24 mouse cellular contexts compared by ENCODE assay signal in genomic region chr3:107964026-107964425, GRCm38 (mm10). TPM values are rescaled to one million over a fixed set of nuclear protein-coding genes. Genes with fewer than 3 reads are reported as not detected.
DNase-seq lines count a peak whose midpoint lies in the region; ATAC-seq and TF ChIP-seq lines count a peak whose summit lies in the region.
"Had no signal": no experiment of that assay in that cellular context is flagged by ENCODE, and none has a peak within 500 bp of the region (broad histone marks: within the 10 kb centered on the region; RNA-seq: fewer than 3 reads in every experiment).

No protein-coding gene starts in this region.

- TF ChIP-seq EP300 in stomach, postnatal 0 days (optimal IDR thresholded peaks at IDR 0.05): no peak

- no peaks in the 10 kb centered on the region for H3K36me3 ChIP-seq in hindbrain, embryonic 10.5 days
- H3K36me3 ChIP-seq in hindbrain, embryonic 11.5 days (ENCODE audit: control insufficient read depth, insufficient read depth, low read length): no peaks in the 10 kb centered on the region
- H3K36me3 ChIP-seq in macrophage (ENCODE audit: inconsistent target): no peaks in the 10 kb centered on the region
- no peaks in the 10 kb centered on the region for H3K36me3 ChIP-seq in stomach, postnatal 0 days (ENCODE audit: control insufficient read depth, insufficient read depth, low read length)
- H3K36me3 ChIP-seq: hindbrain, embryonic 15.5 days had no signal

- no peak overlapping the region for H3K4me3 ChIP-seq in hindbrain, embryonic 10.5 days
- H3K4me3 ChIP-seq in hindbrain, embryonic 11.5 days (ENCODE audit: low read depth, low read length): no peak overlapping the region
- H3K4me3 ChIP-seq in macrophage (ENCODE audit: inconsistent target): no peak overlapping the region
- no peak overlapping the region for H3K4me3 ChIP-seq in stomach, postnatal 0 days (ENCODE audit: low read depth, low read length)
- H3K4me3 ChIP-seq: hindbrain, embryonic 15.5 days had no signal

- H3K27me3 ChIP-seq in hindbrain, embryonic 10.5 days (ENCODE audit: insufficient read depth, poor library complexity, severe bottlenecking): no peaks in the 10 kb centered on the region
- no peaks in the 10 kb centered on the region for H3K27me3 ChIP-seq in hindbrain, embryonic 11.5 days (ENCODE audit: control insufficient read depth, insufficient read depth, low read length)
- H3K27me3 ChIP-seq in stomach, postnatal 0 days (ENCODE audit: control insufficient read depth, insufficient read depth, low read length): no peaks in the 10 kb centered on the region
- H3K27me3 ChIP-seq: hindbrain, embryonic 15.5 days had no signal

- no peaks in the 10 kb centered on the region for H3K9me3 ChIP-seq in hindbrain, embryonic 10.5 days
- no peaks in the 10 kb centered on the region for H3K9me3 ChIP-seq in hindbrain, embryonic 11.5 days (ENCODE audit: control insufficient read depth, low read length)
- H3K9me3 ChIP-seq in stomach, postnatal 0 days (ENCODE audit: control insufficient read depth, low read length): no peaks in the 10 kb centered on the region
- H3K9me3 ChIP-seq: hindbrain, embryonic 15.5 days had no signal

- H3K9ac ChIP-seq in hindbrain, embryonic 11.5 days (ENCODE audit: low read depth, low read length): no peak overlapping the region
- H3K9ac ChIP-seq in stomach, postnatal 0 days (ENCODE audit: low read length): no peak overlapping the region
- H3K9ac ChIP-seq: hindbrain, embryonic 15.5 days had no signal

- ATAC-seq in hindbrain, embryonic 11.5 days (ENCODE audit: low FRiP score): no peak
- peak; percentile 70 for ATAC-seq in common myeloid progenitor, adult 5-6 weeks (replicated peaks; ENCODE audit: low read depth, poor library complexity, severe bottlenecking)
- no peak for ATAC-seq in stomach, postnatal 0 days (ENCODE audit: low FRiP score, low TSS enrichment)

- 0 out of 2 replicates have a peak overlapping the region, but pooled peaks have one; percentile 8 for H3K27ac ChIP-seq in hindbrain, embryonic 10.5 days
- H3K27ac ChIP-seq in hindbrain, embryonic 11.5 days (ENCODE audit: low read depth, low read length): no peak overlapping the region
- peak overlapping the region; percentile 27 for H3K27ac ChIP-seq in macrophage
- peak overlapping the region; percentile 85 for H3K27ac ChIP-seq in stomach, postnatal 0 days (replicated peaks)
- H3K27ac ChIP-seq: hindbrain, embryonic 15.5 days had no signal

- no peaks in the 10 kb centered on the region for H3K79me2 ChIP-seq in macrophage (ENCODE audit: inconsistent target)

- no peak for TF ChIP-seq CTCF in stomach, postnatal 0 days (IDR thresholded peaks at IDR 0.05; ENCODE audit: low read depth)

- no peak for DNase-seq in hindbrain, embryonic 10.5 days (ENCODE audit: low spot score)
- DNase-seq in hindbrain, embryonic 11.5 days (ENCODE audit: low spot score): no peak
- DNase-seq in stomach, postnatal 0 days (ENCODE audit: low spot score): no peak
- DNase-seq in thymus, postnatal 4 days: no peak
- DNase-seq in frontal cortex, postnatal 10 days (ENCODE audit: low spot score in 2 of 2): no peak
- DNase-seq: adrenal gland, postnatal 36 days; cerebellum, adult 9-11 months; gastrocnemius, postnatal 36 days; heart, postnatal 10 days; kidney, adult 2 months; kidney, postnatal 36 days; lung, postnatal 10 days; right cerebral cortex, postnatal 25 days; thymus, postnatal 25 days had no signal

- 69% methylated on average over 4 of the region's 4 CpGs for WGBS in hindbrain, embryonic 10.5 days
- WGBS in hindbrain, embryonic 11.5 days: 79% methylated on average over 4 of the region's 4 CpGs
- WGBS in macrophage (ENCODE audit: missing documents): 96% methylated on average over 4 of the region's 4 CpGs
- WGBS in stomach, postnatal 0 days: 81% methylated on average over 4 of the region's 4 CpGs

- H3K4me1 ChIP-seq in hindbrain, embryonic 10.5 days (replicated peaks): peaks cover 13% of the 10 kb centered on the region; the same call in 1 of the 2 replicates
- H3K4me1 ChIP-seq in hindbrain, embryonic 11.5 days (replicated peaks; ENCODE audit: control insufficient read depth, insufficient read depth, low read length): no peaks in the 10 kb centered on the region
- H3K4me1 ChIP-seq in stomach, postnatal 0 days (replicated peaks; ENCODE audit: control insufficient read depth, insufficient read depth): no peaks in the 10 kb centered on the region

- no peak overlapping the region for H3K4me2 ChIP-seq in hindbrain, embryonic 11.5 days (replicated peaks; ENCODE audit: low read depth, low read length)
- H3K4me2 ChIP-seq in stomach, postnatal 0 days (replicated peaks; ENCODE audit: low read depth): no peak overlapping the region
- H3K4me2 ChIP-seq: hindbrain, embryonic 15.5 days had no signal

RNA-seq across cellular contexts. Expression of gene Gstm3, which starts 5.1 kb away (rescaled TPM):
- polyA plus RNA-seq in hindbrain, embryonic 10.5 days (2016; fragmentation: Nextera tagmentation; extraction: Ambion mirVana): not detected in 2 replicates
- polyA plus RNA-seq in hindbrain, embryonic 11.5 days (2014; fragmentation: Nextera tagmentation; extraction: Ambion mirVana): not detected in 2 replicates
- total RNA-seq in common myeloid progenitor, adult 5-6 weeks (2017): not detected in 2 replicates
- total RNA-seq in macrophage (2018; cell fraction: chromatin; rRNA removed): not detected
- total RNA-seq in macrophage (2018; cell fraction: cytosol; rRNA removed): not detected
- total RNA-seq in macrophage (2018; cell fraction: nucleus; rRNA removed): not detected
- not detected in 3 replicates for polyA plus RNA-seq in macrophage (2018)
- polyA plus RNA-seq in stomach, postnatal 0 days (2015; fragmentation: Nextera tagmentation; extraction: Ambion mirVana): 53.8 and 54.0 TPM in 2 replicates
- total RNA-seq: adrenal gland, postnatal 36 days; gastrocnemius, postnatal 36 days; heart, postnatal 10 days; layer of hippocampus, postnatal 25 days; left cerebral cortex, postnatal 25 days; midbrain, postnatal 0 days had no signal
- polyA plus RNA-seq: C2C12; embryonic facial prominence, embryonic 11.5 days; frontal cortex, adult 2 months; midbrain, postnatal 0 days; neural tube, embryonic 11.5 days had no signal

RNA-seq across cellular contexts. Expression of gene Gstm6, which starts 20.5 kb away (rescaled TPM):
- polyA plus RNA-seq in hindbrain, embryonic 10.5 days (2016; fragmentation: Nextera tagmentation; extraction: Ambion mirVana): 10.8 and 10.9 TPM in 2 replicates
- 6.6 and 7.6 TPM in 2 replicates for polyA plus RNA-seq in hindbrain, embryonic 11.5 days (2014; fragmentation: Nextera tagmentation; extraction: Ambion mirVana)
- not detected in 2 replicates for total RNA-seq in common myeloid progenitor, adult 5-6 weeks (2017)
- total RNA-seq in macrophage (2018; cell fraction: chromatin; rRNA removed): not detected
- total RNA-seq in macrophage (2018; cell fraction: cytosol; rRNA removed): under 1 TPM in 1 of 26 experiments, not detected in 25; 0.10 TPM
- total RNA-seq in macrophage (2018; cell fraction: nucleus; rRNA removed): not detected
- not detected in 3 replicates for polyA plus RNA-seq in macrophage (2018)
- polyA plus RNA-seq in stomach, postnatal 0 days (2015; fragmentation: Nextera tagmentation; extraction: Ambion mirVana): 13.7 and 15.8 TPM in 2 replicates
- polyA plus RNA-seq: C2C12 had no signal

RNA-seq across cellular contexts. Expression of gene Gstm2, which starts 22.2 kb away (rescaled TPM):
- 20.7 and 25.7 TPM in 2 replicates for polyA plus RNA-seq in hindbrain, embryonic 10.5 days (2016; fragmentation: Nextera tagmentation; extraction: Ambion mirVana)
- 23.1 and 23.2 TPM in 2 replicates for polyA plus RNA-seq in hindbrain, embryonic 11.5 days (2014; fragmentation: Nextera tagmentation; extraction: Ambion mirVana)
- 2.1 and 5.6 TPM in 2 replicates for total RNA-seq in common myeloid progenitor, adult 5-6 weeks (2017)
- total RNA-seq in macrophage (2018; cell fraction: chromatin; rRNA removed): 10 to 100 TPM in 1 of 26 experiments, 1 to 10 TPM in 12, under 1 TPM in 6, not detected in 7; 0.78 to 10.9 (median 1.7) TPM
- 1 to 10 TPM; 2.1 to 6.9 (median 3.3) TPM for total RNA-seq in macrophage (2018; cell fraction: cytosol; rRNA removed)
- total RNA-seq in macrophage (2018; cell fraction: nucleus; rRNA removed): 1 to 10 TPM in 14 of 26 experiments, under 1 TPM in 7, not detected in 5; 0.40 to 4.0 (median 1.4) TPM
- 5.8 to 12.2 TPM (median 10.0 TPM) in 3 replicates for polyA plus RNA-seq in macrophage (2018)
- polyA plus RNA-seq in stomach, postnatal 0 days (2015; fragmentation: Nextera tagmentation; extraction: Ambion mirVana): 189 and 195 TPM in 2 replicates

RNA-seq across cellular contexts. Expression of gene Gstm7, which starts 32.4 kb away (rescaled TPM):
- 19.3 and 49.5 TPM in 2 replicates for polyA plus RNA-seq in hindbrain, embryonic 10.5 days (2016; fragmentation: Nextera tagmentation; extraction: Ambion mirVana)
- polyA plus RNA-seq in hindbrain, embryonic 11.5 days (2014; fragmentation: Nextera tagmentation; extraction: Ambion mirVana): 58.3 and 64.9 TPM in 2 replicates
- 0.39 and 1.6 TPM in 2 replicates for total RNA-seq in common myeloid progenitor, adult 5-6 weeks (2017)
- total RNA-seq in macrophage (2018; cell fraction: chromatin; rRNA removed): 1 to 10 TPM in 1 of 26 experiments, not detected in 25; 1.6 TPM
- total RNA-seq in macrophage (2018; cell fraction: cytosol; rRNA removed): under 1 TPM in 24 of 26 experiments, not detected in 2; 0.14 to 0.67 (median 0.27) TPM
- 1 to 10 TPM in 1 of 26 experiments, not detected in 25; 1.7 TPM for total RNA-seq in macrophage (2018; cell fraction: nucleus; rRNA removed)
- polyA plus RNA-seq in macrophage (2018): 0.27 to 0.37 TPM in 2 of 3 replicates, not detected in the other
- 12.4 and 15.9 TPM in 2 replicates for polyA plus RNA-seq in stomach, postnatal 0 days (2015; fragmentation: Nextera tagmentation; extraction: Ambion mirVana)

RNA-seq across cellular contexts. Expression of gene Gstm1, which starts 53.7 kb away (rescaled TPM):
- 38.6 and 44.4 TPM in 2 replicates for polyA plus RNA-seq in hindbrain, embryonic 10.5 days (2016; fragmentation: Nextera tagmentation; extraction: Ambion mirVana)
- 32.5 and 34.4 TPM in 2 replicates for polyA plus RNA-seq in hindbrain, embryonic 11.5 days (2014; fragmentation: Nextera tagmentation; extraction: Ambion mirVana)
- 36.8 and 36.9 TPM in 2 replicates for total RNA-seq in common myeloid progenitor, adult 5-6 weeks (2017)
- 100 to 1,000 TPM in 2 of 26 experiments, 10 to 100 TPM in 24; 10.9 to 109 (median 29.8) TPM for total RNA-seq in macrophage (2018; cell fraction: chromatin; rRNA removed)
- total RNA-seq in macrophage (2018; cell fraction: cytosol; rRNA removed): 100 to 1,000 TPM; 178 to 448 (median 339) TPM
- total RNA-seq in macrophage (2018; cell fraction: nucleus; rRNA removed): 100 to 1,000 TPM in 8 of 26 experiments, 10 to 100 TPM in 18; 37.5 to 185 (median 74.8) TPM
- 150 to 391 TPM (median 384 TPM) in 3 replicates for polyA plus RNA-seq in macrophage (2018)
- 892 and 954 TPM in 2 replicates for polyA plus RNA-seq in stomach, postnatal 0 days (2015; fragmentation: Nextera tagmentation; extraction: Ambion mirVana)

Comparison
In these comparisons a context has a peak if more than half of its experiments do, and no peak if none do; other contexts are left out.
1. RNA of gene Gstm3, which starts 5.1 kb away (polyA plus RNA-seq): 53.8 to 54.0 TPM in stomach, postnatal 0 days; not detected in hindbrain, embryonic 10.5 days, not detected in hindbrain, embryonic 11.5 days and not detected in macrophage; every median in the first group is over 10 times any median in the second.